Mouse (Mus musculus) forebrain, embryonic 13.5 days (tissue): ENCODE results near the gene Gm815. TPM values are rescaled to one million over a fixed set of nuclear protein-coding genes. Genes with fewer than 3 reads are reported as not detected.

Experiments
- ATAC-seq: fragments of 200-750 bp; cut with Nextera tagmentation; 2 replicates; pipeline ENCODE4 v1.8.0; 2017
- H3K27ac ChIP-seq: fragments of 300-500 bp; sonication (generic); 2 replicates; pipeline ENCODE4 v1.5.1; 2015; ENCODE audit warnings: inconsistent platforms, mild to moderate bottlenecking, moderate library complexity
- H3K27me3 ChIP-seq: fragments of 300-500 bp; sonication (generic); 2 replicates; pipeline ENCODE4 v1.6.1; 2015; ENCODE audit warnings: mild to moderate bottlenecking, inconsistent platforms
- H3K36me3 ChIP-seq: fragments of 300-500 bp; sonication (generic); 2 replicates; pipeline ENCODE4 v1.6.1; 2015; ENCODE audit warnings: mild to moderate bottlenecking, inconsistent platforms; ENCODE audit not compliant: poor library complexity, severe bottlenecking
- H3K4me1 ChIP-seq: fragments of 300-500 bp; sonication (generic); 2 replicates; pipeline ENCODE4 v1.6.1; 2015; ENCODE audit warnings: inconsistent platforms
- H3K4me2 ChIP-seq: fragments of 300-500 bp; sonication (generic); 2 replicates; pipeline ENCODE4 v1.6.1; 2015; ENCODE audit warnings: inconsistent platforms, mild to moderate bottlenecking, moderate library complexity
- H3K4me3 ChIP-seq: fragments of 300-500 bp; sonication (generic); 2 replicates; pipeline ENCODE4 v1.5.1; 2015; ENCODE audit warnings: mild to moderate bottlenecking, inconsistent platforms
- H3K9ac ChIP-seq: fragments of 300-500 bp; sonication (generic); 2 replicates; pipeline ENCODE4 v1.6.1; 2015; ENCODE audit warnings: mild to moderate bottlenecking, inconsistent platforms
- H3K9me3 ChIP-seq: fragments of 300-500 bp; sonication (generic); replicated peaks from 2 replicates; pipeline ENCODE4 v1.6.1; 2016; ENCODE audit warnings: inconsistent platforms
- WGBS: fragments of 180-500 bp; shearing (Covaris S2); methylation state at CpG from one replicate; pipeline ENCODE4 v1.1.7; 2015; 5-methylcytosine and 5-hydroxymethylcytosine counted together
- polyA plus RNA-seq: library from polyadenylated mRNA; unstranded; fragments of >200 nt; fragmentation: Nextera tagmentation; extraction: Ambion mirVana; gene quantifications from 2 replicates; pipeline ENCODE4 v1.2.1, GENCODE M21; 2015

Gm815 gene
- polyA plus RNA-seq, 1 experiment from 2014 or later, result not detected

GRCm38 (mm10) chr19:26881866-26882427 is 3.7 kb upstream of the Gm815 start:
- WGBS, result 81% methylated on average over 10 of the region's 10 CpGs
- ATAC-seq, result no peak
- no peak overlapping the region for H3K4me2 ChIP-seq
- H3K36me3 ChIP-seq, result no peaks in the 10 kb centered on the region
- H3K4me3 ChIP-seq, result no peak overlapping the region
- peaks cover 8% of the 10 kb centered on the region; the same call in 1 of the 2 replicates for H3K4me1 ChIP-seq
- no peak overlapping the region for H3K27ac ChIP-seq
- no peak overlapping the region for H3K9ac ChIP-seq
- no peaks in the 10 kb centered on the region for H3K27me3 ChIP-seq
- no peaks in the 10 kb centered on the region for H3K9me3 ChIP-seq

GRCm38 (mm10) chr19:26888171-26888570 is 2.5 kb downstream of the Gm815 start:
- no peak overlapping the region for H3K4me3 ChIP-seq
- no peak overlapping the region for H3K27ac ChIP-seq
- ATAC-seq, result no peak

GRCm38 (mm10) chr19:26891306-26891964 is 5.8 kb downstream of the Gm815 start:
- no peak for ATAC-seq
- no peak overlapping the region for H3K4me3 ChIP-seq
- 85% methylated on average over 9 of the region's 9 CpGs for WGBS
- no peaks in the 10 kb centered on the region for H3K4me1 ChIP-seq
- no peaks in the 10 kb centered on the region for H3K36me3 ChIP-seq
- no peak overlapping the region for H3K27ac ChIP-seq
- no peak overlapping the region for H3K9ac ChIP-seq
- no peaks in the 10 kb centered on the region for H3K9me3 ChIP-seq
- no peaks in the 10 kb centered on the region for H3K27me3 ChIP-seq
- H3K4me2 ChIP-seq, result no peak overlapping the region

More at GRCm38 (mm10) chr19:26888171-26888570, 2.5 kb downstream of the Gm815 start:
- H3K27me3 ChIP-seq, result no peaks in the 10 kb centered on the region
- 78% methylated on average over 9 of the region's 9 CpGs for WGBS
- no peaks in the 10 kb centered on the region for H3K4me1 ChIP-seq
- no peak overlapping the region for H3K4me2 ChIP-seq
- H3K9me3 ChIP-seq, result no peaks in the 10 kb centered on the region
- H3K36me3 ChIP-seq, result no peaks in the 10 kb centered on the region
- H3K9ac ChIP-seq, result no peak overlapping the region

GRCm38 (mm10) chr19:26892861-26893260 is 7.2 kb downstream of the Gm815 start:
- ATAC-seq, result no peak
- H3K36me3 ChIP-seq, result no peaks in the 10 kb centered on the region
- no peaks in the 10 kb centered on the region for H3K27me3 ChIP-seq
- no peaks in the 10 kb centered on the region for H3K4me1 ChIP-seq
- no peak overlapping the region for H3K27ac ChIP-seq
- no peak overlapping the region for H3K4me2 ChIP-seq
- no peak overlapping the region for H3K9ac ChIP-seq
- H3K4me3 ChIP-seq, result no peak overlapping the region
- WGBS, result 79% methylated on average over 5 of the region's 5 CpGs
- H3K9me3 ChIP-seq, result no peaks in the 10 kb centered on the region

GRCm38 (mm10) chr19:26902162-26902561 is 16.5 kb downstream of the Gm815 start:
- no peak for ATAC-seq
- Histone ChIP-seq H3K4me1 (no peaks in the 10 kb centered on the region), H3K9me3 (no peaks in the 10 kb centered on the region), H3K36me3 (no peaks in the 10 kb centered on the region), H3K27me3 (no peaks in the 10 kb centered on the region), H3K4me3 (no peak overlapping the region), H3K4me2 (no peak overlapping the region), H3K27ac (no peak overlapping the region), H3K9ac (no peak overlapping the region)
- 72% methylated on average over 4 of the region's 4 CpGs for WGBS

GRCm38 (mm10) chr19:26914245-26914644 is 28.6 kb downstream of the Gm815 start:
- H3K4me2 ChIP-seq, result no peak overlapping the region
- no peaks in the 10 kb centered on the region for H3K36me3 ChIP-seq
- H3K9ac ChIP-seq, result no peak overlapping the region
- H3K27ac ChIP-seq, result no peak overlapping the region
- ATAC-seq, result no peak
- no peaks in the 10 kb centered on the region for H3K9me3 ChIP-seq
- no peaks in the 10 kb centered on the region for H3K27me3 ChIP-seq
- H3K4me1 ChIP-seq, result no peaks in the 10 kb centered on the region
- H3K4me3 ChIP-seq, result no peak overlapping the region
- WGBS, result 56% methylated on average over 1 of the region's 1 CpGs

GRCm38 (mm10) chr19:26920816-26921215 is 35.1 kb downstream of the Gm815 start:
- Histone ChIP-seq H3K9ac (no peak overlapping the region), H3K9me3 (no peaks in the 10 kb centered on the region), H3K36me3 (no peaks in the 10 kb centered on the region), H3K4me2 (no peak overlapping the region), H3K4me1 (no peaks in the 10 kb centered on the region), H3K27ac (no peak overlapping the region), H3K4me3 (no peak overlapping the region), H3K27me3 (no peaks in the 10 kb centered on the region)
- no peak for ATAC-seq
- WGBS, result 78% methylated on average over 2 of the region's 2 CpGs

GRCm38 (mm10) chr19:26930295-26931283 is 44.9 kb downstream of the Gm815 start:
- 58% methylated on average over 6 of the region's 6 CpGs for WGBS
- Histone ChIP-seq H3K4me2 (no peak overlapping the region), H3K27ac (no peak overlapping the region), H3K36me3 (no peaks in the 10 kb centered on the region), H3K9ac (no peak overlapping the region), H3K4me3 (no peak overlapping the region), H3K4me1 (no peaks in the 10 kb centered on the region), H3K27me3 (no peaks in the 10 kb centered on the region), H3K9me3 (no peaks in the 10 kb centered on the region)
- ATAC-seq, result no peak

- H3K4me1 ChIP-seq, result no peaks in the 10 kb centered on the region
- H3K27me3 ChIP-seq, result no peaks in the 10 kb centered on the region
- H3K4me2 ChIP-seq, result no peak overlapping the region
- no peak for ATAC-seq
- H3K4me3 ChIP-seq, result no peak overlapping the region
- WGBS, result 78% methylated on average over 2 of the region's 2 CpGs
- H3K27ac ChIP-seq, result no peak overlapping the region
- no peaks in the 10 kb centered on the region for H3K36me3 ChIP-seq
- H3K9me3 ChIP-seq, result no peaks in the 10 kb centered on the region
- H3K9ac ChIP-seq, result no peak overlapping the region
Measured at GRCm38 (mm10) chr19:26934186-26934585, 48.5 kb downstream of the Gm815 start.
